Mouse (Mus musculus) leukemia stem cell, adult 10-12 weeks (primary cell): ENCODE data around the gene Mrgprb3. TPM values are rescaled to one million over a fixed set of nuclear protein-coding genes. Genes with fewer than 3 reads are reported as not detected.

Source experiments
- polyA plus RNA-seq: library from polyadenylated mRNA; stranded (reverse); fragments of >175 nt; gene quantifications from 2 replicates; pipeline ENCODE4 v1.2.3, GENCODE M21; 2012; ENCODE audit warnings: low replicate concordance

Mrgprb3 gene
- polyA plus RNA-seq: not detected in 2 replicates

GRCm38 (mm10) chr7:48643711-48644110, at the start of gene Mrgprb3:
Gene Mrgprb3 (minus strand): TSS chr7:48643811.

Other genes starting within 250 kb of the Mrgprb3 start
- 0.08 TPM in 1 of 2 replicates, not detected in the other for gene Mrgprb1, start 187.5 kb downstream of the Mrgprb3 start, polyA plus RNA-seq
- gene Mrgprx2, start 144.5 kb downstream of the Mrgprb3 start, polyA plus RNA-seq: not detected in 2 replicates
- not detected in 2 replicates for gene Mrgprb2, start 85.7 kb downstream of the Mrgprb3 start, polyA plus RNA-seq
- gene Zdhhc13, start 145.2 kb upstream of the Mrgprb3 start, polyA plus RNA-seq: 1.0 and 7.6 TPM in 2 replicates
- gene Csrp3, start 204.2 kb upstream of the Mrgprb3 start, polyA plus RNA-seq: not detected in 2 replicates
- gene E2f8, start 237.8 kb upstream of the Mrgprb3 start, polyA plus RNA-seq: 29.4 and 61.5 TPM in 2 replicates